Mouse (Mus musculus): ENCODE results near the gene Gm28053. TPM values are rescaled to one million over a fixed set of nuclear protein-coding genes. Genes with fewer than 3 reads are reported as not detected.
A peak's percentile ranks its signal among the peaks of the same experiment; 100 is the strongest.

The Gm28053 gene
- total RNA-seq, 2 experiments from 2014 or later: 1.4 TPM; not detected in 1

DNA sequence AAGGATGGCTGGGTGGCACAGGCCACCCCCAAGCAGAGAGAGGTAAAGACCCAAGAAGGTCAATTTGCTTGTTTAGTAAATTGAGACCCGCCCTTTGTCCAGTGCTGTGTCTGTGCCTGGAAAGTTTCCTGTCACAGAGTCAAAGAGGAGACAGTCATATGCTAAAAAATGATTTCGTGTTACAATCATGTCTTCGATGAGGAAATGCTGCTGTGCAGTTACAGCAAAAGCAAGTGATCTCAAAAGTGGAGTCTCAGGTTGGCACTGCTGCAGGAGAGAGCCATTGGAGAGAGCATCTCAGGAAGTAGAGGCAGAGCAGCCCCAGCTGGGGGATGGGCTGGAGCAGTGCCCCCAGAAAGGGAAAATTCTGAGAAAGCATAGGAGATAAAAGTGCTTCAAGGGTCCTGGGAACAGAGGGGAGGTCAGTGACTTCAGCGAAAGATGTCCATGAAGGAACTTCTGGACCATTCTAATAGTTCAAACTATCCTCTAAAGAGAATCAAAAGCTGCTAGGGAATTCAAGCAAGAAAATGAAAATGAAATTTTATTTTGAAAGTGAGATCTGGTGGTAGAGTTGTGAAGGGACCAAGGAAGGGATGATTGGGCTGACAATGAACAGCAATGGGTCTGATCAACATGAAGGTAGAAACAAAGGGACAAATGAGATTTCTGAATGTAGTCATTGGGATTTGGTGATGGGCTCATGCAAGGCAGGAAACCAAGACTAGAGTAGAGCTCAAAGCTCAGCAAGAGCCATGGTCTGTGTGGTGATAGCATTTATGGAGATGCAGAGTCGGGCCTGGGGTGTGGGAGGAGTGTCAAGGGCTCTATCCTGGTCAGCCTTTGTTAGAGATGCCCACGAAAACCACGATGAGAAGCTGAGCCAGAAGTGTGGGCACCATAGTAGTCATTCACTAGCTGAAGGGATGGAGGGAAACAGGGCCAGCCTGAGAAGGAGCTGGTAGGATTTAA lies 32.4 kb upstream of the Gm28053 start:
- intact Hi-C loops (cut with DNase I): no loop called here

GRCm38 (mm10) chr6:48687077-48687476 lies 31.3 kb upstream of the Gm28053 start:
- intact Hi-C loops (cut with DNase I): no loop called here

More for the DNA sequence above, 32.4 kb upstream of the Gm28053 start:
- no peak for DNase-seq (ENCODE audit: low spot score in 2 of 2)

GRCm38 (mm10) chr6:48689320-48689719 lies 29.1 kb upstream of the Gm28053 start:
- no peak for DNase-seq (ENCODE audit: low spot score in 2 of 2)
- intact Hi-C loops (cut with DNase I): no loop called here

More at GRCm38 (mm10) chr6:48687077-48687476, 31.3 kb upstream of the Gm28053 start:
- no peak for DNase-seq (ENCODE audit: low spot score in 2 of 2)

- DNase-seq (ENCODE audit: low spot score in 2 of 2): no peak
- intact Hi-C loops (cut with DNase I): no loop called here
These were observed 25.4 kb upstream of the Gm28053 start for GRCm38 (mm10) chr6:48692962-48693361.

- intact Hi-C loops (cut with DNase I): no loop called here
- no peak for DNase-seq (ENCODE audit: low spot score in 2 of 2)
These were observed 21.4 kb upstream of the Gm28053 start for GRCm38 (mm10) chr6:48696830-48697554.

DNA sequence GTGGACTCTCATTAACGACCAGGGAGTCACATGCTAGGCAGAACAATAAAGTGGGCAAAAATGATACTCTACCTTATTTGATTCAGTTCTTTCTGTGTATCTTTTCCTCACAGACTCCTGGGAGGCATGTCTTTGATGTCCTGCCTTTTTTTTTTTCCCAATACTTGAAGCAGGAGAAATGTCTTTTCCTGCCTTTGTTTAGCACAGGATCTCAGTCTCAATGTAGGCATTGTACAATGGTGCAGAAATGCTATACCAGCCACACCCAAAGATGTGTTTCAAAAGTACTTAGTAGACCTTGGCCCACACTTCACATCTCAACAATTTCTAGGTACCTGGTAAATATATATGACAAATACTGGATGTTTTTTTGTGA lies 20.9 kb upstream of the Gm28053 start:
- no peak for DNase-seq (ENCODE audit: low spot score in 2 of 2)
- intact Hi-C loops (cut with DNase I): no loop called here

- no peak for DNase-seq (ENCODE audit: low spot score in 2 of 2)
- intact Hi-C loops (cut with DNase I): no loop called here
These were observed 20.1 kb upstream of the Gm28053 start for GRCm38 (mm10) chr6:48698066-48698856.

GRCm38 (mm10) chr6:48698888-48699287 lies 19.5 kb upstream of the Gm28053 start:
- intact Hi-C loops (cut with DNase I): no loop called here
- DNase-seq (ENCODE audit: low spot score in 2 of 2): no peak

- DNase-seq (ENCODE audit: low spot score in 2 of 2): no peak
- intact Hi-C loops (cut with DNase I): no loop called here
These were observed 17.9 kb upstream of the Gm28053 start for GRCm38 (mm10) chr6:48700251-48701075.

DNA sequence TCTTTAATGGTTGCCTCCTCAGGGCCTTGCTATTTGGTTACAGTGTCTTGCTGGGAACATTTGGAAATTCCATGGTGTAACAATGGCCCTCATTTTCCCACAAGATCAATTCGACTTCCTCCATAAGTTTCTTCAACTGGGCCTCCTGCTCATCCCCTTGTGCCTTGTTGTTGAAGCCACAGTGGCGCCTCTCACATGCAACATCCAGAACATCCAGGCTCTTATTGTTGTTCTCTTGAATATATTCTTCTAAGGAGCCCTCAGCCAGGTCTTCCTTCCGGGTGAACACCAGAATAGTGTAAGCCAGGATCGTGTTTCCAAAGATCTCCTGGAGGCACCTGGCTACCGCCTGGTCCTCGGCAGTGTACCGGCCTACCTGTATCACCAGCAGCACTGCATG lies 16.3 kb upstream of the Gm28053 start:
- DNase-seq (ENCODE audit: low spot score in 2 of 2): no peak
- intact Hi-C loops (cut with DNase I): no loop called here

GRCm38 (mm10) chr6:48702601-48703000 lies 15.8 kb upstream of the Gm28053 start:
- DNase-seq (ENCODE audit: low spot score in 2 of 2): no peak
- intact Hi-C loops (cut with DNase I): no loop called here

- intact Hi-C loops (cut with DNase I): no loop called here
- no peak for DNase-seq (ENCODE audit: low spot score in 2 of 2)
These were observed 14.3 kb upstream of the Gm28053 start for GRCm38 (mm10) chr6:48704146-48704545.

DNA sequence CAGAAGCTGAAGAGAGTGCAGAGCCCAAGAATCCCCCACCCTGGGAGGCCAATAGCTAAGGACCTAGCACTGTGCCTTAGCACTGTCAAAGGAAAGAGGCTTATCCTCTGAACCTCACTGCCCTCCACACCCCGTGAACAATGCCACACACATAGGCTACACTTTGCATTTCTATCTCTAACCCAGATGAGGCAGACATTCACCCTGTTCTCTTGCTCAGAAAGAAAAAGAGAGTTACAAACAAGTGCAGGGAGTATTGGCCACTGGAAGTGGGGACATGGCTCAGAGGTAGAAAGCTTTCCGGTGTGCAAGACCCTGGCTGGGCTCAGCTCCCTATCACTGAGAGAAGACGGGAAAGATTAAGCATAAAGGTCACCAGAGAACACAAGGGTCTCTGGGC lies 12.3 kb upstream of the Gm28053 start:
- no peak for DNase-seq (ENCODE audit: low spot score in 2 of 2)
- intact Hi-C loops (cut with DNase I): no loop called here

GRCm38 (mm10) chr6:48720326-48720725 lies 1.9 kb downstream of the Gm28053 start:
- no peak for DNase-seq (ENCODE audit: low spot score in 2 of 2)
- intact Hi-C loops (cut with DNase I): no loop called here

- intact Hi-C loops (cut with DNase I): no loop called here
- no peak for DNase-seq (ENCODE audit: low spot score in 2 of 2)
These were observed 5.1 kb downstream of the Gm28053 start for GRCm38 (mm10) chr6:48723468-48723867.

- intact Hi-C loops (cut with DNase I): no loop called here
- DNase-seq (ENCODE audit: low spot score in 2 of 2): peak; percentile 9 to 51
These were observed 7.1 kb downstream of the Gm28053 start for GRCm38 (mm10) chr6:48725476-48725875.

DNA sequence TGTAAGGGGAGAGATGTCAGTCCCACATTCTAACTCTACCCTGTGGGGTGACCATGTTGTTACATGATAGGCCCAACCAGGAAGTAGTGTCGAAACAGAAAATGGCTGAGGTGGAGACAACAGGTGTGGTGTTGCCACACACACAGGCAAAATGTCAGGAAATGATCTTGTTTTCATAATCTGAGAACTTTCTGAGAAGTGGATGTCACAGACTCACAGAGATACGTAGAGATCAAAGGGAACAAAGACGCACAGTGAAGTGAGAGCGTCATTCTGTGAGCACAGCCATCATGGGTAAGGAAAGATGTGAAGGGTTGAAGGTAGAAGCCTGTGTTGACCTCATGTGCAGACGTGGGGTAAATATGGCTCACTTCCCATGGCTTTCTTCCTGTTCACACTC lies 9.4 kb downstream of the Gm28053 start:
- intact Hi-C loops (cut with DNase I): no loop called here
- DNase-seq (ENCODE audit: low spot score in 2 of 2): no peak

GRCm38 (mm10) chr6:48732864-48733304 lies 14.5 kb downstream of the Gm28053 start:
- DNase-seq (ENCODE audit: low spot score in 2 of 2): no peak
- intact Hi-C loops (cut with DNase I): no loop called here

- intact Hi-C loops (cut with DNase I): no loop called here
- DNase-seq (ENCODE audit: low spot score in 2 of 2): no peak
These were observed 15.3 kb downstream of the Gm28053 start for GRCm38 (mm10) chr6:48733660-48734059.

Data from left cerebral cortex, postnatal 14 days (tissue).